Mouse (Mus musculus) bone marrow macrophage, adult 2 months (primary cell): Measurements from ENCODE around the gene Igsf3.

Source experiments
- CTCF ChIP-seq: IDR thresholded peaks from 2 replicates; pipeline ENCODE4 v1.5.1; 2012; ENCODE audit warnings: low read depth, mild to moderate bottlenecking, low read length, moderate library complexity
- POLR2A ChIP-seq: IDR thresholded peaks from 2 replicates; pipeline ENCODE4 v1.6.1; 2012; ENCODE audit warnings: mild to moderate bottlenecking, low read depth, low read length, borderline replicate concordance

DNA sequence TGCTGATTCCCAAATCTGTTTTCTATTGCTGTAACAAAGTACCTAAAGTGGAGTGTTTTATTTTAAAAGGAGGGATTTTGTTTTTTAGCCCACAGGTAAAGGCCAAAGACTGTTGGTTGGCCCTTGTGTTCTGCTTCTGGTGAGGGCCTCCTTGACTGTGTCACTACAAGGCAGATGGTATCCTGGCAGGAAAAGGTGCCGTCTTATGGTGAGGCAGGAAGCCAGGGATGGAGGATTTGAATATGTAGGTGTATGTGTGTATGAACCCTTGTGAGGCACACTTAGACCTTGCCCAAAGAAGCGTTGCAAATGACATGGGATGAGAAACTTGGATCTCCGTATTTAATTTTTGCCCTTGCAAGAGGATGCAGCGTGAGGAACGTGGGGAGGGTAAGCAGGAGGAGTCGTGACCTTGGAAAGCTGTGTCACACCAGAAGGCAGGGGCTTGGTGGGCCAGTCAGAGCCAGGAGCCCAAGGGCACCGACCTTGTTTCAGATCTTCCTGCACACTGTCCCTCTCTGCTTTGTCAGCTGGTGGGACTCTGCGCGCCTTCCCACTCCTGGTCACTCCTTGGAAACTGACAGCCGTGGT is 47.5 kb downstream of the Igsf3 start:
- TF ChIP-seq POLR2A (no peak), CTCF (no peak)
